Mouse (Mus musculus): Measurements from ENCODE around the gene Gm11492.
A peak's percentile ranks its signal among the peaks of the same experiment; 100 is the strongest.

Gm11492 gene

GRCm38 (mm10) chr11:87566501-87566900 lies at the start of gene Gm11492:
Gm11492 (plus strand) TSS chr11:87566653.
- no peak for ATAC-seq (ENCODE audit: low TSS enrichment)

- peak; percentile 65; the same call in 1 of the 2 replicates for ATAC-seq (ENCODE audit: low TSS enrichment)
Measured at GRCm38 (mm10) chr11:87519260-87519659, 47.2 kb upstream of the Gm11492 start.

- no peak for ATAC-seq (ENCODE audit: low TSS enrichment)
Measured at GRCm38 (mm10) chr11:87523466-87523865, 43.0 kb upstream of the Gm11492 start.

- no peak for ATAC-seq (ENCODE audit: low TSS enrichment)
Measured at GRCm38 (mm10) chr11:87523967-87524366, 42.5 kb upstream of the Gm11492 start.

- ATAC-seq (ENCODE audit: low TSS enrichment): no peak
Measured at GRCm38 (mm10) chr11:87524780-87525179, 41.7 kb upstream of the Gm11492 start.

GRCm38 (mm10) chr11:87527364-87527763 lies 39.1 kb upstream of the Gm11492 start:
- ATAC-seq (ENCODE audit: low TSS enrichment): no peak

- no peak for ATAC-seq (ENCODE audit: low TSS enrichment)
Measured at GRCm38 (mm10) chr11:87527990-87528389, 38.5 kb upstream of the Gm11492 start.

- no peak for ATAC-seq (ENCODE audit: low TSS enrichment)
Measured at GRCm38 (mm10) chr11:87531695-87532094, 34.8 kb upstream of the Gm11492 start.

GRCm38 (mm10) chr11:87542285-87542684 lies 24.2 kb upstream of the Gm11492 start:
- no peak for ATAC-seq (ENCODE audit: low TSS enrichment)

GRCm38 (mm10) chr11:87542906-87543305 lies 23.5 kb upstream of the Gm11492 start:
- no peak for ATAC-seq (ENCODE audit: low TSS enrichment)

GRCm38 (mm10) chr11:87553342-87553741 lies 13.1 kb upstream of the Gm11492 start:
- ATAC-seq (ENCODE audit: low TSS enrichment): peak; percentile 90

- ATAC-seq (ENCODE audit: low TSS enrichment): no peak; the same call in 1 of the 2 replicates
Measured at GRCm38 (mm10) chr11:87554386-87554785, 12.1 kb upstream of the Gm11492 start.

GRCm38 (mm10) chr11:87555106-87555703 lies 11.2 kb upstream of the Gm11492 start:
- ATAC-seq (ENCODE audit: low TSS enrichment): no peak

GRCm38 (mm10) chr11:87561208-87561607 lies 5.2 kb upstream of the Gm11492 start:
- peak; percentile 50; the same call in 1 of the 2 replicates for ATAC-seq (ENCODE audit: low TSS enrichment)

- peak; percentile 60 for ATAC-seq (ENCODE audit: low TSS enrichment)
Measured at GRCm38 (mm10) chr11:87568255-87568953, 2.0 kb downstream of the Gm11492 start, which contains the start of gene Sept4. Sept4 (plus strand) TSS chr11:87568903.

GRCm38 (mm10) chr11:87570743-87571142 lies 4.3 kb downstream of the Gm11492 start:
- no peak for ATAC-seq (ENCODE audit: low TSS enrichment)

GRCm38 (mm10) chr11:87571361-87571950 lies 5.0 kb downstream of the Gm11492 start:
- peak; percentile 42; the same call in 1 of the 2 replicates for ATAC-seq (ENCODE audit: low TSS enrichment)

GRCm38 (mm10) chr11:87573751-87574150 lies 7.3 kb downstream of the Gm11492 start:
- no peak for ATAC-seq (ENCODE audit: low TSS enrichment)

GRCm38 (mm10) chr11:87574520-87575180 lies 8.2 kb downstream of the Gm11492 start:
- ATAC-seq (ENCODE audit: low TSS enrichment): no peak

GRCm38 (mm10) chr11:87577601-87578248 lies 11.3 kb downstream of the Gm11492 start:
- ATAC-seq (ENCODE audit: low TSS enrichment): peak; percentile 32

GRCm38 (mm10) chr11:87578249-87578962 lies 12.0 kb downstream of the Gm11492 start:
- peak; percentile 68 for ATAC-seq (ENCODE audit: low TSS enrichment)
